Mouse (Mus musculus) megakaryocyte, embryonic 14.5 days (primary cell): ENCODE measurements around the gene Htra2.

Experiments
- FLI1 ChIP-seq: IDR thresholded peaks from 2 replicates; pipeline ENCODE4 v1.6.1; 2012; ENCODE audit warnings: low read length, inconsistent platforms, mixed read lengths
- GATA1 ChIP-seq: IDR thresholded peaks from 3 replicates; pipeline ENCODE4 v1.6.1; 2012; ENCODE audit warnings: mixed read lengths, low read length, inconsistent platforms, borderline replicate concordance

GRCm38 (mm10) chr6:83011255-83011654 is 43.8 kb downstream of the Htra2 start:
- TF ChIP-seq GATA1 = no peak
- no peak for TF ChIP-seq FLI1
